Mouse (Mus musculus): Measurements from ENCODE around the gene Yipf1.

DNA sequence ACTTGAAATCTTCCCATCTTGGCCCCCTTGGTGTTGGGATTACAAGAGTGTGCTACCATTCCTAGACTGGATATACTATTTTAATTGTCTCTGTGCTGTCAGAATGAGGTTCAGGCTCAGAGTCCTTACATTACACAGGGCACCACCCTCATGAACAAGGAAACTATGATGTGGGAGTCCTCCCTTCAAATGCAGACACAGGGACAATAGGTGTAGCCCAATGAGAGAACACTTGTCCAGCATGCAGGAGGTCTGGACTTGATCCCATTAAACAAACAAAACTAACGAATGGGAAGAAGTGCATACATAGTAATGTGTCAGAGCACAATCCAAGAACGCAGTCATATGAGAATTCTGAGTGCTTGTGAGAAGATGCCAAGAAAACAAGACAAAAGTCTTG is 26.6 kb upstream of the Yipf1 start:
- TF ChIP-seq GATA1 (IDR thresholded peaks at IDR 0.05; ENCODE audit: low read length): no peak
- no peak for TF ChIP-seq TAL1 (IDR thresholded peaks at IDR 0.05; ENCODE audit: low read length)

All from erythroblast, embryonic 14.5 days (primary cell).